In genomic region chr17:45584096-45584896, GRCm38 (mm10) we compare ENCODE assay signal across 8 mouse cellular contexts. TPM values are rescaled to one million over a fixed set of nuclear protein-coding genes. Genes with fewer than 3 reads are reported as not detected.
DNase-seq lines count a peak whose midpoint lies in the region; ATAC-seq and TF ChIP-seq lines count a peak whose summit lies in the region.

No protein-coding gene starts in this region.

- TF ChIP-seq CTCF in G1E (IDR thresholded peaks at IDR 0.05; ENCODE audit: low read depth, low read length): no peak
- TF ChIP-seq CTCF in forebrain, postnatal 0 days (IDR thresholded peaks at IDR 0.05; ENCODE audit: low read depth): no peak
- no peak for TF ChIP-seq CTCF in layer of hippocampus, adult 2 months (conservative IDR thresholded peaks at IDR 0.05)
- no peak for TF ChIP-seq CTCF in lung, embryonic 14.5 days (IDR thresholded peaks at IDR 0.05; ENCODE audit: low read depth)

- no peaks in the 10 kb centered on the region; the same call in 1 of the 2 replicates for H3K27me3 ChIP-seq in G1E (ENCODE audit: insufficient read depth, low read length)
- no peaks in the 10 kb centered on the region for H3K27me3 ChIP-seq in forebrain, postnatal 0 days (ENCODE audit: insufficient read depth, low read length)
- H3K27me3 ChIP-seq in lung, embryonic 14.5 days (ENCODE audit: insufficient read depth, low read length): no peaks in the 10 kb centered on the region

- H3K4me3 ChIP-seq in G1E (ENCODE audit: low read depth, low read length): peak overlapping the region; percentile 57; the same call in 1 of the 2 replicates
- no peak overlapping the region for H3K4me3 ChIP-seq in brown adipose tissue, adult 24 weeks (ENCODE audit: insufficient read depth, low read depth, low read length)
- no peak overlapping the region for H3K4me3 ChIP-seq in forebrain, postnatal 0 days (ENCODE audit: low read depth, low read length)
- H3K4me3 ChIP-seq in layer of hippocampus, adult 2 months: no peak overlapping the region; the same call in 1 of the 2 replicates
- no peak overlapping the region for H3K4me3 ChIP-seq in lung, embryonic 14.5 days (ENCODE audit: low read depth, low read length)

- H3K9ac ChIP-seq in forebrain, postnatal 0 days: peak overlapping the region; percentile 14; the same call in 1 of the 2 replicates
- H3K9ac ChIP-seq in lung, embryonic 14.5 days: no peak overlapping the region; the same call in 1 of the 2 replicates

- 31% methylated on average over 12 of the region's 12 CpGs for WGBS in forebrain, postnatal 0 days
- 32% methylated on average over 12 of the region's 12 CpGs for WGBS in lung, embryonic 14.5 days

- peak overlapping the region; percentile 87 for H3K27ac ChIP-seq in brown adipose tissue, adult 24 weeks (replicated peaks; ENCODE audit: low read depth, low read length)
- H3K27ac ChIP-seq in forebrain, postnatal 0 days (ENCODE audit: low read depth, low read length): peak overlapping the region; percentile 71
- H3K27ac ChIP-seq in layer of hippocampus, adult 2 months: peak overlapping the region; percentile 70
- peak overlapping the region; percentile 83 for H3K27ac ChIP-seq in lung, embryonic 14.5 days (ENCODE audit: low read depth)

- DNase-seq in G1E (ENCODE audit: low spot score): peak; percentile 68
- peak; percentile 74 for DNase-seq in forebrain, postnatal 0 days
- DNase-seq in heart, postnatal 36 days: peak; percentile 88 to 91
- peak; percentile 70 to 77 for DNase-seq in layer of hippocampus, adult 2 months (ENCODE audit: low spot score in 2 of 2)
- DNase-seq in lung, embryonic 14.5 days: peak; percentile 76
- DNase-seq in ovary, postnatal 10 days (ENCODE audit: low spot score): peak; percentile 61
- no peak for DNase-seq in retina, postnatal 1 day

- no peak for ATAC-seq in G1E (ENCODE audit: extremely low read depth, insufficient number of reproducible peaks, low FRiP score, poor library complexity, severe bottlenecking)
- ATAC-seq in forebrain, postnatal 0 days: peak; percentile 74
- peak; percentile 63 for ATAC-seq in lung, embryonic 14.5 days (ENCODE audit: insufficient read depth)

- intact Hi-C loops in heart, postnatal 36 days (cut with DNase I): loop anchor here (10.0 kb wide), 1 partner anchor 451 kb away; the partner anchor contains the start of gene Vegfa

- no peak overlapping the region for H3K4me2 ChIP-seq in forebrain, postnatal 0 days (ENCODE audit: low read depth)
- H3K4me2 ChIP-seq in lung, embryonic 14.5 days: peak overlapping the region; percentile 46

- H3K4me1 ChIP-seq in G1E (ENCODE audit: insufficient read depth, low read depth, low read length): peaks cover 74% of the 10 kb centered on the region
- H3K4me1 ChIP-seq in brown adipose tissue, adult 24 weeks (ENCODE audit: control insufficient read depth, insufficient read depth, insufficient read length, low read length): peaks cover 35% of the 10 kb centered on the region
- H3K4me1 ChIP-seq in forebrain, postnatal 0 days (ENCODE audit: insufficient read depth): no peaks in the 10 kb centered on the region
- peaks cover 19% of the 10 kb centered on the region for H3K4me1 ChIP-seq in lung, embryonic 14.5 days (ENCODE audit: insufficient read depth)

- peaks cover 7% of the 10 kb centered on the region for H3K9me3 ChIP-seq in G1E (replicated peaks)
- no peaks in the 10 kb centered on the region for H3K9me3 ChIP-seq in forebrain, postnatal 0 days (ENCODE audit: low read length)
- H3K9me3 ChIP-seq in lung, embryonic 14.5 days (ENCODE audit: low read depth, low read length): no peaks in the 10 kb centered on the region

- H3K36me3 ChIP-seq in G1E (replicated peaks): peaks cover 60% of the 10 kb centered on the region
- H3K36me3 ChIP-seq in forebrain, postnatal 0 days (ENCODE audit: insufficient read depth): peaks cover 13% of the 10 kb centered on the region; the same call in 1 of the 2 replicates
- peaks cover 21% of the 10 kb centered on the region for H3K36me3 ChIP-seq in lung, embryonic 14.5 days (ENCODE audit: insufficient read depth)

RNA-seq across cellular contexts. Expression of gene Hsp90ab1, which starts 11.2 kb away (rescaled TPM):
- total RNA-seq in G1E (2014; fragmentation: Nextera tagmentation): 1,427 and 1,464 TPM in 2 replicates
- 1,152 and 1,547 TPM in 2 replicates for total RNA-seq in G1E (2017)
- 681 and 1,104 TPM in 2 replicates for polyA plus RNA-seq in G1E (2012)
- polyA plus RNA-seq in brown adipose tissue, adult 24 weeks (2012; ENCODE audit: insufficient read depth, insufficient read length, missing spikeins): 869 and 998 TPM in 2 replicates
- total RNA-seq in forebrain, postnatal 0 days (2014; rRNA removed): 1,283 and 1,351 TPM in 2 replicates
- polyA plus RNA-seq in forebrain, postnatal 0 days (2015; fragmentation: Nextera tagmentation; extraction: Ambion mirVana): 1,258 and 1,497 TPM in 2 replicates
- 1,000 to 10,000 TPM; 1,126 to 1,337 TPM for total RNA-seq in heart, postnatal 36 days (2021)
- total RNA-seq in layer of hippocampus, adult 2 months (2021): 1,000 to 10,000 TPM; 1,695 to 1,765 TPM
- polyA plus RNA-seq in lung, embryonic 14.5 days (2014; fragmentation: Nextera tagmentation; extraction: Ambion mirVana): 1,512 and 1,564 TPM in 2 replicates

RNA-seq across cellular contexts. Expression of gene Slc29a1, which starts 15.1 kb away (rescaled TPM):
- total RNA-seq in G1E (2014; fragmentation: Nextera tagmentation) (107 and 116 TPM in 2 replicates), G1E (2017) (93.5 and 118 TPM in 2 replicates)
- polyA plus RNA-seq in G1E (2012): 143 and 207 TPM in 2 replicates
- 32.8 and 56.5 TPM in 2 replicates for polyA plus RNA-seq in brown adipose tissue, adult 24 weeks (2012; ENCODE audit: insufficient read depth, insufficient read length, missing spikeins)
- 68.3 and 84.5 TPM in 2 replicates for total RNA-seq in forebrain, postnatal 0 days (2014; rRNA removed)
- 76.2 and 84.4 TPM in 2 replicates for polyA plus RNA-seq in forebrain, postnatal 0 days (2015; fragmentation: Nextera tagmentation; extraction: Ambion mirVana)
- 10 to 100 TPM; 66.7 to 73.5 TPM for total RNA-seq in heart, postnatal 36 days (2021)
- 10 to 100 TPM; 21.1 to 23.0 TPM for total RNA-seq in layer of hippocampus, adult 2 months (2021)
- polyA plus RNA-seq in lung, embryonic 14.5 days (2014; fragmentation: Nextera tagmentation; extraction: Ambion mirVana): 75.4 and 82.2 TPM in 2 replicates

RNA-seq across cellular contexts. Expression of gene Mymx, which starts 17.6 kb away (rescaled TPM):
- total RNA-seq in G1E (2014; fragmentation: Nextera tagmentation) (not detected in 2 replicates), G1E (2017) (not detected in 2 replicates)
- polyA plus RNA-seq in G1E (2012): not detected in 2 replicates
- polyA plus RNA-seq in brown adipose tissue, adult 24 weeks (2012; ENCODE audit: insufficient read depth, insufficient read length, missing spikeins): not detected in 2 replicates
- not detected in 2 replicates for total RNA-seq in forebrain, postnatal 0 days (2014; rRNA removed)
- polyA plus RNA-seq in forebrain, postnatal 0 days (2015; fragmentation: Nextera tagmentation; extraction: Ambion mirVana): not detected in 2 replicates
- not detected for total RNA-seq in heart, postnatal 36 days (2021)
- total RNA-seq in layer of hippocampus, adult 2 months (2021): not detected
- polyA plus RNA-seq in lung, embryonic 14.5 days (2014; fragmentation: Nextera tagmentation; extraction: Ambion mirVana): not detected in 2 replicates

RNA-seq across cellular contexts. Expression of gene Slc35b2, which starts 20.6 kb away (rescaled TPM):
- 46.5 and 60.9 TPM in 2 replicates for total RNA-seq in G1E (2014; fragmentation: Nextera tagmentation)
- total RNA-seq in G1E (2017): 65.9 and 77.1 TPM in 2 replicates
- polyA plus RNA-seq in G1E (2012): 24.6 and 24.9 TPM in 2 replicates
- 17.0 and 36.4 TPM in 2 replicates for polyA plus RNA-seq in brown adipose tissue, adult 24 weeks (2012; ENCODE audit: insufficient read depth, insufficient read length, missing spikeins)
- 80.9 and 87.0 TPM in 2 replicates for total RNA-seq in forebrain, postnatal 0 days (2014; rRNA removed)
- polyA plus RNA-seq in forebrain, postnatal 0 days (2015; fragmentation: Nextera tagmentation; extraction: Ambion mirVana): 83.8 and 89.6 TPM in 2 replicates
- total RNA-seq in heart, postnatal 36 days (2021): 10 to 100 TPM; 27.6 to 32.7 TPM
- total RNA-seq in layer of hippocampus, adult 2 months (2021): 10 to 100 TPM; 31.1 to 31.8 TPM
- 130 and 137 TPM in 2 replicates for polyA plus RNA-seq in lung, embryonic 14.5 days (2014; fragmentation: Nextera tagmentation; extraction: Ambion mirVana)

RNA-seq across cellular contexts. Expression of gene Nfkbie, which starts 28.8 kb away (rescaled TPM):
- total RNA-seq in G1E (2014; fragmentation: Nextera tagmentation) (5.1 and 5.9 TPM in 2 replicates), G1E (2017) (11.0 and 11.1 TPM in 2 replicates)
- 8.6 and 9.2 TPM in 2 replicates for polyA plus RNA-seq in G1E (2012)
- 1.4 and 1.6 TPM in 2 replicates for polyA plus RNA-seq in brown adipose tissue, adult 24 weeks (2012; ENCODE audit: insufficient read depth, insufficient read length, missing spikeins)
- total RNA-seq in forebrain, postnatal 0 days (2014; rRNA removed): 2.8 and 3.1 TPM in 2 replicates
- polyA plus RNA-seq in forebrain, postnatal 0 days (2015; fragmentation: Nextera tagmentation; extraction: Ambion mirVana): 2.2 and 2.7 TPM in 2 replicates
- total RNA-seq in heart, postnatal 36 days (2021): 1 to 10 TPM; 1.4 to 1.5 TPM
- 1 to 10 TPM; 2.6 to 2.7 TPM for total RNA-seq in layer of hippocampus, adult 2 months (2021)
- 2.3 and 3.1 TPM in 2 replicates for polyA plus RNA-seq in lung, embryonic 14.5 days (2014; fragmentation: Nextera tagmentation; extraction: Ambion mirVana)
